Mouse (Mus musculus): Measurements from ENCODE around the gene Pfdn6. TPM values are rescaled to one million over a fixed set of nuclear protein-coding genes. Genes with fewer than 3 reads are reported as not detected.
A peak's percentile ranks its signal among the peaks of the same experiment; 100 is the strongest.

Gene Pfdn6
- total and polyA plus RNA-seq, 2 experiments from 2014 or later: 25.2 to 168 TPM

GRCm38 (mm10) chr17:33932448-33932847, 7.7 kb downstream of the Pfdn6 start:
- Histone ChIP-seq H3K27ac (no peak overlapping the region), H3K4me1 (ENCODE audit: insufficient read depth, low read length) (no peaks in the 10 kb centered on the region), H3K4me3 (ENCODE audit: low read length) (no peak overlapping the region), H3K36me3 (ENCODE audit: insufficient read depth, low read length) (peaks cover 20% of the 10 kb centered on the region), H3K9me3 (ENCODE audit: low read length) (no peaks in the 10 kb centered on the region), H3K27me3 (ENCODE audit: insufficient read depth, low read length) (no peaks in the 10 kb centered on the region), H3K4me2 (ENCODE audit: low read depth, low read length) (no peak overlapping the region), H3K9ac (replicated peaks; ENCODE audit: low read length) (no peak overlapping the region)
- no peak for TF ChIP-seq CTCF (IDR thresholded peaks at IDR 0.05; ENCODE audit: low read depth)
- DNase-seq (ENCODE audit: low spot score): no peak
- no peak for ATAC-seq
- 85% methylated on average over 14 of the region's 14 CpGs for WGBS

- ATAC-seq (no peak), DNase-seq (ENCODE audit: low spot score) (no peak)
- H3K4me1 ChIP-seq (ENCODE audit: insufficient read depth, low read length): no peaks in the 10 kb centered on the region
- H3K27me3 ChIP-seq (ENCODE audit: insufficient read depth, low read length): no peaks in the 10 kb centered on the region
- no peak overlapping the region for H3K4me2 ChIP-seq (ENCODE audit: low read depth, low read length)
- WGBS: 91% methylated on average over 11 of the region's 11 CpGs
- H3K36me3 ChIP-seq (ENCODE audit: insufficient read depth, low read length): peaks cover 16% of the 10 kb centered on the region
- no peaks in the 10 kb centered on the region for H3K9me3 ChIP-seq (ENCODE audit: low read length)
- H3K9ac ChIP-seq (replicated peaks; ENCODE audit: low read length): no peak overlapping the region
- no peak overlapping the region for H3K4me3 ChIP-seq (ENCODE audit: low read length)
- no peak overlapping the region for H3K27ac ChIP-seq
- no peak for TF ChIP-seq CTCF (IDR thresholded peaks at IDR 0.05; ENCODE audit: low read depth)
These were observed 8.2 kb downstream of the Pfdn6 start for GRCm38 (mm10) chr17:33931947-33932346.

- peaks cover 16% of the 10 kb centered on the region for H3K36me3 ChIP-seq (ENCODE audit: insufficient read depth, low read length)
- WGBS: 38% methylated on average over 18 of the region's 18 CpGs
- no peak for TF ChIP-seq CTCF (IDR thresholded peaks at IDR 0.05; ENCODE audit: low read depth)
- peak overlapping the region; percentile 86 for H3K9ac ChIP-seq (replicated peaks; ENCODE audit: low read length)
- no peaks in the 10 kb centered on the region for H3K9me3 ChIP-seq (ENCODE audit: low read length)
- ATAC-seq: no peak
- no peak for DNase-seq (ENCODE audit: low spot score)
- H3K27ac ChIP-seq: 0 out of 2 replicates have a peak overlapping the region, but pooled peaks have one; percentile 90
- peak overlapping the region; percentile 89 for H3K4me3 ChIP-seq (ENCODE audit: low read length)
- H3K27me3 ChIP-seq (ENCODE audit: insufficient read depth, low read length): no peaks in the 10 kb centered on the region
- H3K4me2 ChIP-seq (ENCODE audit: low read depth, low read length): peak overlapping the region; percentile 100
- no peaks in the 10 kb centered on the region for H3K4me1 ChIP-seq (ENCODE audit: insufficient read depth, low read length)
These were observed 8.8 kb downstream of the Pfdn6 start for GRCm38 (mm10) chr17:33931159-33931866.

GRCm38 (mm10) chr17:33930280-33931158, 9.6 kb downstream of the Pfdn6 start:
- peak; percentile 22; the same call in 1 of the 2 replicates for TF ChIP-seq CTCF (IDR thresholded peaks at IDR 0.05; ENCODE audit: low read depth)

GRCm38 (mm10) chr17:33929371-33930279, 10.5 kb downstream of the Pfdn6 start, which contains the start of gene Rgl2:
Rgl2 (plus strand) TSS chr17:33929543.
- H3K4me2 ChIP-seq (ENCODE audit: low read depth, low read length): peak within 1 kb of the TSS; percentile 100
- peak; percentile 70 for TF ChIP-seq CTCF (IDR thresholded peaks at IDR 0.05; ENCODE audit: low read depth)
- ATAC-seq: peak; percentile 92
- no peaks in the 10 kb centered on the region for H3K27me3 ChIP-seq (ENCODE audit: insufficient read depth, low read length)
- peak within 1 kb of the TSS; percentile 90 for H3K27ac ChIP-seq
- peak within 1 kb of the TSS; percentile 86 for H3K9ac ChIP-seq (replicated peaks; ENCODE audit: low read length)
- peak within 1 kb of the TSS; percentile 89 for H3K4me3 ChIP-seq (ENCODE audit: low read length)
- WGBS: under 1% methylated on average over 75 of the region's 80 CpGs
- H3K36me3 ChIP-seq (ENCODE audit: insufficient read depth, low read length): peaks cover 16% of the 10 kb centered on the region
- H3K4me1 ChIP-seq (ENCODE audit: insufficient read depth, low read length): no peaks in the 10 kb centered on the region
- peak; percentile 98 for DNase-seq (ENCODE audit: low spot score)
- no peaks in the 10 kb centered on the region for H3K9me3 ChIP-seq (ENCODE audit: low read length)

More at GRCm38 (mm10) chr17:33930280-33931158, 9.6 kb downstream of the Pfdn6 start:
- H3K9ac ChIP-seq (replicated peaks; ENCODE audit: low read length): peak overlapping the region; percentile 86
- H3K4me1 ChIP-seq (ENCODE audit: insufficient read depth, low read length): no peaks in the 10 kb centered on the region
- DNase-seq (ENCODE audit: low spot score) (peak; percentile 41), ATAC-seq (no peak)
- peak overlapping the region; percentile 100 for H3K4me2 ChIP-seq (ENCODE audit: low read depth, low read length)
- no peaks in the 10 kb centered on the region for H3K27me3 ChIP-seq (ENCODE audit: insufficient read depth, low read length)
- H3K4me3 ChIP-seq (ENCODE audit: low read length): peak overlapping the region; percentile 89
- peaks cover 16% of the 10 kb centered on the region for H3K36me3 ChIP-seq (ENCODE audit: insufficient read depth, low read length)
- peak overlapping the region; percentile 90 for H3K27ac ChIP-seq
- WGBS: under 1% methylated on average over 44 of the region's 45 CpGs
- H3K9me3 ChIP-seq (ENCODE audit: low read length): no peaks in the 10 kb centered on the region

All from hindbrain, postnatal 0 days (tissue).